Mouse (Mus musculus) hindbrain, embryonic 13.5 days (tissue): ENCODE results near the gene Det1. TPM values are rescaled to one million over a fixed set of nuclear protein-coding genes. Genes with fewer than 3 reads are reported as not detected.
A peak's percentile ranks its signal among the peaks of the same experiment; 100 is the strongest.

Experiments used
- ATAC-seq: fragments of 200-750 bp; cut with Nextera tagmentation; 2 replicates; pipeline ENCODE4 v1.8.0; 2017; ENCODE audit warnings: moderate TSS enrichment; ENCODE audit not compliant: low FRiP score
- H3K27ac ChIP-seq: fragments of 300-500 bp; sonication (generic); 2 replicates; pipeline ENCODE4 v1.5.1; 2015; ENCODE audit warnings: inconsistent platforms, mild to moderate bottlenecking, moderate library complexity
- H3K27me3 ChIP-seq: fragments of 300-500 bp; sonication (generic); 2 replicates; pipeline ENCODE4 v1.6.1; 2015; ENCODE audit warnings: mild to moderate bottlenecking, inconsistent platforms
- H3K36me3 ChIP-seq: fragments of 300-500 bp; sonication (generic); 2 replicates; pipeline ENCODE4 v1.6.1; 2015; ENCODE audit warnings: mild to moderate bottlenecking, inconsistent platforms
- H3K4me1 ChIP-seq: fragments of 300-500 bp; sonication (generic); replicated peaks from 2 replicates; pipeline ENCODE4 v1.6.1; 2015; ENCODE audit warnings: inconsistent platforms
- H3K4me2 ChIP-seq: fragments of 300-500 bp; sonication (generic); 2 replicates; pipeline ENCODE4 v1.6.1; 2015; ENCODE audit warnings: inconsistent platforms, mild to moderate bottlenecking, moderate library complexity
- H3K4me3 ChIP-seq: fragments of 300-500 bp; sonication (generic); 2 replicates; pipeline ENCODE4 v1.5.1; 2015; ENCODE audit warnings: mild to moderate bottlenecking, inconsistent platforms
- H3K9ac ChIP-seq: fragments of 300-500 bp; sonication (generic); 2 replicates; pipeline ENCODE4 v1.6.1; 2015; ENCODE audit warnings: mild to moderate bottlenecking, inconsistent platforms
- H3K9me3 ChIP-seq: fragments of 300-500 bp; sonication (generic); 2 replicates; pipeline ENCODE4 v1.6.1; 2016; ENCODE audit warnings: inconsistent platforms
- WGBS: fragments of 180-500 bp; shearing (Covaris S2); methylation state at CpG from one replicate; pipeline ENCODE4 v1.1.7; 2015; 5-methylcytosine and 5-hydroxymethylcytosine counted together
- polyA plus RNA-seq: library from polyadenylated mRNA; unstranded; fragments of >200 nt; fragmentation: Nextera tagmentation; extraction: Ambion mirVana; gene quantifications from 2 replicates; pipeline ENCODE4 v1.2.1, GENCODE M21; 2015

Gene Det1
- polyA plus RNA-seq: 15.5 and 18.5 TPM in 2 replicates

DNA sequence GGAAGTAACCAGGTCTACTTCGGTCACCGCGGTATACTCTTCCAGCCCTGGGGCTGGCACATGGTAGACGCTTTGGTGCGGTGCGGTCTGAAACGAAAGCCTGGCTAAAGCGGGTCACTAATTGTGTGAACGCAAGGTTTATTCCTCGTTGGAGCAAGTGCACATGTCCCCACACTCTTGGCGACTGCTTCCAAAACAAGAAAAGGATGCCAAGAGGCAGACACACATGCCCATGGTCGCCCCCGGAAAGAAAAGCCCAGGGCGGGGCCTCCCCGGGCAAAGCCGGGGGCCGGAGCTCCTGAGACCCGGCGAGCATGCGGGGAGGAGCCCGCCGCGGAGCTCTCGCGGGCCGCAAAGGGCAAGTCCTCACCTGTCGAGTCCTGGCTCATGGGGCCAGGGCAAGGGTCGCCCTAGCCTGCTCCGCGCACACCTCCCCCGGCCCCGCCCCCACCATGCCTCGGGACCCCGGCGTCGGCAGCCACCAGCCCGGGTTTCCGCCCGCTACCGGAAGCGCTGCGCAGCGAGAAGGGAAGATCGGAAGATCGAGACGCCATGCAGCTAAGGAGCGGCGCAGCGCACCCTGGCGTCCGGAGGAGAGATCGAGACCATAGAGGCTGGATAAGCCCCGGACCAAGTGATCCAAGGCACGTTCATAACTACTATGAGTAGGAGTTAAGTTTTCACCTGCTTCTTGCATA, at the start of gene Det1:
Gene Det1, minus strand, starts transcription at position 527 of the 698 bp plus-strand sequence.
- H3K4me3 ChIP-seq: peak within 1 kb of the TSS; percentile 79
- H3K27ac ChIP-seq: peak within 1 kb of the TSS; percentile 89
- H3K36me3 ChIP-seq: peaks cover 22% of the 10 kb centered on the region
- WGBS: under 1% methylated on average over 54 of the region's 54 CpGs
- no peaks in the 10 kb centered on the region for H3K9me3 ChIP-seq
- H3K4me1 ChIP-seq: peaks cover 13% of the 10 kb centered on the region
- ATAC-seq: peak; percentile 96
- H3K9ac ChIP-seq: peak within 1 kb of the TSS; percentile 96
- H3K27me3 ChIP-seq: peaks cover 10% of the 10 kb centered on the region; the same call in 1 of the 2 replicates
- H3K4me2 ChIP-seq: peak within 1 kb of the TSS; percentile 63

DNA sequence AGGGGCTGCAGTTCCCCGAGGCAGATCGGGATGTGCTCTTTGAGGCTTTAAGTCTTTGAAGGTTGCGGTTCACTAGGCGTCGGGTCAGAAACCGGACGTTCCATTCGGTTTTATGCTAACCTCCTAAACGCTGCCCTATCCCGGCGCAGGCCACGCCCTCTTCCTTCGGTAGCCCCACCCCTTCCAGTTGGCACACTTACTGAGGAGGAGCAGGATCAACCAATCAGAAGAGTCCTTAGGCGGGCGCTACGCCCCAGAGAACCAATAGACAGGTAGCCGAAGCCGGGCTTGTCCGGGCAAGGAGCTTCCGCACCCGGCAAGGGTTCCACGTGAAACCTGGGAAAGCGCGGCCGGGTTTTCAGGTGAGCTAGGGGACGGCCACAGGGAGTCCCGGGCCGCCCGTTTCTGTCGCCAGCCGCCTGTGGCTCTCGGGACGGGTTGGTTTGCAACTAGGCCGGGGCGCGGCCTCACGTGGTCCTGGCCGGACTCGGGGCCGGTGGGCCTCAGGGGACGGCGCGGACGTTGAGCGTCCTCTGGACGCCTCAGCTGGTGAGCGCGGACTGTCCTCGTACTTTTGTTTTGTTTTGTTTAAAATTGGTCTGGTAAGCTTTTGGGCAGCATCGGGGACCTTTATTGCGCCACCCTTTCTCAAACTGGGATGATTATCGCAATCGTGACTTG, 48.7 kb upstream of the Det1 start, which contains the start of gene Aen:
Gene Aen, plus strand, starts transcription at position 202 of the 681 bp plus-strand sequence.
- Histone ChIP-seq H3K27ac (peak within 1 kb of the TSS; percentile 48; the same call in 1 of the 2 replicates), H3K27me3 (0 out of 2 replicates have a peak, but pooled peaks cover 3% of the 10 kb centered on the region), H3K4me1 (peaks cover 26% of the 10 kb centered on the region), H3K9me3 (no peaks in the 10 kb centered on the region), H3K36me3 (no peaks in the 10 kb centered on the region; the same call in 1 of the 2 replicates), H3K4me3 (peak within 1 kb of the TSS; percentile 92), H3K9ac (peak within 1 kb of the TSS; percentile 78), H3K4me2 (peak within 1 kb of the TSS; percentile 91)
- ATAC-seq: peak; percentile 97
- WGBS: 3% methylated on average over 53 of the region's 53 CpGs

DNA sequence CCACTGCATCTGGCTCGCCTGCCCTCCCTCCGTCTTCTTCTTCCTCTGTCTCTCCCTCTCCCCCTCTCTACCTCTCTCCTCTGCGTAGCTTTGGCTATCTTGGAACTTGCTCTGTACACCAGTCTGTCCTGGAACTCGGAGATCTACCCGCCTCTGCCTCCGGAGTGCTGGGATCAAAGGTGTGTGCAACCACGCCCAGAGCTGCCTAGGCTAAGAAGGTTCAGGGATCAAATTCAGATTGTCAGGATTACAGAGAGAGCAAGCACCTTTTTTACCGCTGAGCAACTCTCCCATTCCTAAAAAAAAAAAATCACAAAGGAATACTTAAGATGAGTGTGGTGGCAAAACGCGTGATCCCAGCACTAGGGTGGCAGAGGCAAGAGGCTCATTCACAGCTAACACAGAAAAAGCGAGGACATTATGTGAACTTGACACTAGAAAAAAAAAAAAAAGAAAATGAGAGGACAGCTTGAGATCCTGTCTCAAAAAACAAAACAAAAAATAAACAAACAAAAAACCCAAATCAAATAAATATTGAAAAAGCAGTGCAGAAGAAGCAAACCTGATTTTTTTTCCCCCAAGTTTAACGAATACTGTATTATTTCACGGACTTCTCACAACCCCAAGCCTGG, 48.1 kb upstream of the Det1 start:
- no peak overlapping the region for H3K27ac ChIP-seq
- H3K4me1 ChIP-seq: peaks cover 26% of the 10 kb centered on the region
- H3K4me2 ChIP-seq: peak overlapping the region; percentile 91
- no peaks in the 10 kb centered on the region for H3K9me3 ChIP-seq
- peak overlapping the region; percentile 92 for H3K4me3 ChIP-seq
- H3K36me3 ChIP-seq: no peaks in the 10 kb centered on the region; the same call in 1 of the 2 replicates
- ATAC-seq: no peak
- H3K9ac ChIP-seq: peak overlapping the region; percentile 55
- 55% methylated on average over 13 of the region's 13 CpGs for WGBS
- peaks cover 4% of the 10 kb centered on the region; the same call in 1 of the 2 replicates for H3K27me3 ChIP-seq

DNA sequence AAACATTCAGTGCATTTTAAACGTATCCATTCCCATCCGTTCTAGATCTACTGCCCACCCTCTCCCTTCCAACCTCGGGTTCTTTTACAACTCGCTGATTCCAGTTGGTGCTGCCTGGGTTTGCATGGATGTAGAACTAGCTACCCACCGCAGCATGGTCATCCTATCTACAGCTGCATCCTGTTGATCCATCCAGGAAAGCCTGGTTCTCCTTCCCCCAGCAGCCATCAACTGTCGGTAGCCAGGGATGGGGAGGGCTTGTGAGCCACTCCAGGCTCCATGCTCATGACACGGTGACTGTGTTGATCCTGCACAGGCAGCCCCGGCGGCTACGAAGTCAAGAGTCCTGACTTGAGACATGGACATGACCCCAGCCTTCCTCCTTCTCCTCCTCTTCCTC, 46.9 kb upstream of the Det1 start:
- H3K9ac ChIP-seq: no peak overlapping the region
- ATAC-seq: no peak
- no peak overlapping the region for H3K27ac ChIP-seq
- H3K27me3 ChIP-seq: peaks cover 11% of the 10 kb centered on the region; the same call in 1 of the 2 replicates
- peaks cover 33% of the 10 kb centered on the region for H3K4me1 ChIP-seq
- no peak overlapping the region for H3K4me2 ChIP-seq
- no peaks in the 10 kb centered on the region; the same call in 1 of the 2 replicates for H3K36me3 ChIP-seq
- WGBS: 90% methylated on average over 10 of the region's 10 CpGs
- no peak overlapping the region for H3K4me3 ChIP-seq
- no peaks in the 10 kb centered on the region for H3K9me3 ChIP-seq

DNA sequence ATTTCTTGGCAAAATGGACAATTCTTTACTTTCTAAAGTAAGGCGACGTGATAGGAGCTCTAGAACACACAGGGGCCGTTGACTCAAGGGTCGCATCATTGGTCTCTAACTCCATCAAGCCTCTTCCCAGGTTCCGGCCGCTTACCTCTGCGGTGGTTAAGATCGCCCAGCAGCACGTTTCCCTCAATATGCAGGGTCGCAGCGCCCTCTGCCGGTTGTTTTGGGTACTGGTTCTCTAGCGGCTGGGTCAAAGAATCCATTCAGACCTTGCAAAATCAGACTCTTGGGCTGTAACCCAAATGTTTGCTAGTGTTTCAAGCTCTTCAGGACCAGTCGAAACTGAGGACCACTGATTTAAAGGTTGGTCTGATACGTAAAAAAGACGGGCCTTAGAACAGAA, 43.6 kb upstream of the Det1 start:
- Histone ChIP-seq H3K36me3 (no peaks in the 10 kb centered on the region), H3K27ac (no peak overlapping the region), H3K4me2 (no peak overlapping the region), H3K4me1 (peaks cover 42% of the 10 kb centered on the region), H3K27me3 (peaks cover 11% of the 10 kb centered on the region; the same call in 1 of the 2 replicates), H3K9me3 (no peaks in the 10 kb centered on the region), H3K9ac (no peak overlapping the region), H3K4me3 (no peak overlapping the region)
- WGBS: 3% methylated on average over 16 of the region's 16 CpGs
- no peak for ATAC-seq

DNA sequence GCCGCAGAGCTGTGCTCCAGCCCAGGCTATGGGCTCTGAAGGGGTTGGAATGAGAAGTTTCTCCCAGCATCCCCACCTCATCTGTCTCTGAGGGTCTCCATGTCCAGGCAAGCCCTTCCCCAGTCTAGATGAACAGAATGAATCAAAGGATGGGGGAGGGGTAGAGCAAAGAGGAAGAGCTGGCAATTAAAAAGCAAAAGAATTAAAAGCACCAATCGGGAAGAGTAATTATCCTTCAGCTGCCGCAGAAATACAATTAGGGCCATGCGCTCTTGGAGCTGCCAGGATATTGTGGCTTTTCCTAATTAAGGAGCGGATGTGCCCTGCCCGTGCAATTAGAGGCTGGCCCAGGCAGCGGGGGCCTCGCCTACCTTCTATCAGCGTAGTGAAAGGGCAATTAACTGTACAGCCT, 40.4 kb upstream of the Det1 start:
- peak overlapping the region; percentile 91 for H3K27ac ChIP-seq
- ATAC-seq: peak; percentile 38
- peak overlapping the region; percentile 75 for H3K4me2 ChIP-seq
- 21% methylated on average over 9 of the region's 9 CpGs for WGBS
- H3K36me3 ChIP-seq: no peaks in the 10 kb centered on the region
- H3K4me3 ChIP-seq: peak overlapping the region; percentile 27
- no peaks in the 10 kb centered on the region for H3K9me3 ChIP-seq
- H3K9ac ChIP-seq: peak overlapping the region; percentile 56
- peaks cover 66% of the 10 kb centered on the region for H3K4me1 ChIP-seq
- H3K27me3 ChIP-seq: peaks cover 8% of the 10 kb centered on the region; the same call in 1 of the 2 replicates

DNA sequence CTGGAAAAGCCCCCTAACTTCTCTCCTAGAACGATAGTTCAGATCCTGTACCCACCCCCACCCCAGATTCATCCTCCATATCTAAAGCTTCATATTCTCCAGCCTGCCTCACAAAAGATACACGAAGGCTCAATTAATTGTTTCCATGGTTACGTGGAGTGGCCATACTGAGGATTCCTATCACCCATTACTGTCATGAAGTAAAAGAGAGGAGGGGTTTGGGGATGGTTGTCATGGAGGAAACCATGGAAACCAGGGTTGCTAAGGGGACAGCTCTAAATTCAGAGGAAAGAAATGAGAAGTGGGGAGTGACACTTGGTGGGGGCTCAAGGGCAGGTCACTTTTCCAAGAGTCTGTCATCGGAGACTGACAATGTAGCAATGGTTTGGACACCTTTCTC, 39.4 kb upstream of the Det1 start:
- Histone ChIP-seq H3K9ac (peak overlapping the region; percentile 68; the same call in 1 of the 2 replicates), H3K4me1 (peaks cover 74% of the 10 kb centered on the region), H3K4me2 (peak overlapping the region; percentile 75), H3K27me3 (peaks cover 8% of the 10 kb centered on the region; the same call in 1 of the 2 replicates), H3K27ac (peak overlapping the region; percentile 91), H3K36me3 (no peaks in the 10 kb centered on the region), H3K9me3 (no peaks in the 10 kb centered on the region), H3K4me3 (peak overlapping the region; percentile 27)
- WGBS: 18% methylated on average over 4 of the region's 4 CpGs
- no peak for ATAC-seq

DNA sequence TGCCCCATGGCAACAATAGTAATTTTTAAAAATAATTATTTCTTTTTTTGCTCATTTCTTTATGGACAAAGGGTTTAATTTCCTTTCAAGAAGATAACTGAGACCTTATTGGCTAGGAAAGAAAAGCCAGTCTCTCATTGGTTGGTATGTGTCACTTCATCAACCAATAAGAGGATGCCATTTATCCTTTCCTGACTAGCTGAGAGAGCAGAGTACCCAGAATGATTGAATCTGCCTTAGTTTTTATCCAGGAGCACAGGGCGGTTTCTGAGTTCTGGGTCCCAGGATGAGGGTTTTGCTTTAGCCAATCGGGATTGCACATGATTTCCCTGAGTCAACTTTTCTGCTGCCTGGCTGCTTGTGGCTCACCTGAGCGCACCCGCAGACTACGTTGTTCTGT, 38.3 kb upstream of the Det1 start:
- no peak for ATAC-seq
- peaks cover 80% of the 10 kb centered on the region for H3K4me1 ChIP-seq
- WGBS: 73% methylated on average over 5 of the region's 5 CpGs
- H3K27me3 ChIP-seq: peaks cover 8% of the 10 kb centered on the region; the same call in 1 of the 2 replicates
- H3K4me2 ChIP-seq: peak overlapping the region; percentile 75
- no peak overlapping the region for H3K9ac ChIP-seq
- H3K4me3 ChIP-seq: peak overlapping the region; percentile 67
- H3K36me3 ChIP-seq: no peaks in the 10 kb centered on the region
- H3K9me3 ChIP-seq: no peaks in the 10 kb centered on the region
- H3K27ac ChIP-seq: peak overlapping the region; percentile 91

DNA sequence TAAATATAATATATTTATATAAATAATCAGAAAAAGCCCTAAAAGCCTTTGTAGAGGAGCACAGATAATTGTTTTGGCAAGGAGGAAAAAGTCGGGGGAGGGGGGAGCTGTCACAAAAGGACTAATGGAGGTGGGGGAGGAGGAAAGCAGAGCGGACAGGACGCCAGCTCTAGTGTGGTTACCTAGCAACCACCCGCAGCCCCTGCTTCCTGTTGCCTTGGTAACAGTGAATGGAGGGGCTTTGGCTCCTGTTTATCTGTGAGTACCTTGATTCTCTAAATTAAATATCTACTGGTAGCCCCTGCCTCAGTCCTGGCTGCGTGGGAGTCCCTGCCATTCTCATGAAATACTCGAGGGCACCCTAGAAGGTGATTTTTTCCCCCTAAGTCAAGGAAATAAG, 37.1 kb upstream of the Det1 start:
- Histone ChIP-seq H3K4me1 (peaks cover 72% of the 10 kb centered on the region), H3K9ac (peak overlapping the region; percentile 70), H3K4me3 (peak overlapping the region; percentile 67), H3K36me3 (no peaks in the 10 kb centered on the region), H3K9me3 (no peaks in the 10 kb centered on the region), H3K27me3 (no peaks in the 10 kb centered on the region; the same call in 1 of the 2 replicates), H3K27ac (peak overlapping the region; percentile 90), H3K4me2 (peak overlapping the region; percentile 75)
- ATAC-seq: peak; percentile 50
- WGBS: 3% methylated on average over 6 of the region's 6 CpGs

DNA sequence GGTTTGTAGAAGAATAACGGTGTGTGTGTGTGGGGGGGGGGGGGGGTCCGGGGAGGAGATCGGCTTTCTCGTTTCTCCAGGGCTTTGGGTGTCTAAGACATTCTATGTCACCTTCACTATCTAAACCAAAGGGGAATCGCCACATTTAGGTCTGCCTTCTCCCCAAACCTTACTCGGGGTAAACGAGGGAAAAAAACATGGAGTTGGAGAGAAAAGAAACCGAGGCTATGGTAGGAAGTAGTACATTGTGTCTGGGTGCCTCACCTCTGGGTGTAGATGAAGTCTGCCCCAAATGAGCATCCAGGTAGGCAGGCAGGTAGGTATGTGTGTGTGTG, 36.6 kb upstream of the Det1 start:
- H3K4me3 ChIP-seq: peak overlapping the region; percentile 67
- peaks cover 72% of the 10 kb centered on the region for H3K4me1 ChIP-seq
- WGBS: 8% methylated on average over 8 of the region's 8 CpGs
- H3K36me3 ChIP-seq: no peaks in the 10 kb centered on the region
- no peaks in the 10 kb centered on the region; the same call in 1 of the 2 replicates for H3K27me3 ChIP-seq
- peak overlapping the region; percentile 81 for H3K9ac ChIP-seq
- H3K4me2 ChIP-seq: peak overlapping the region; percentile 75
- no peak for ATAC-seq
- peak overlapping the region; percentile 91 for H3K27ac ChIP-seq
- H3K9me3 ChIP-seq: no peaks in the 10 kb centered on the region

DNA sequence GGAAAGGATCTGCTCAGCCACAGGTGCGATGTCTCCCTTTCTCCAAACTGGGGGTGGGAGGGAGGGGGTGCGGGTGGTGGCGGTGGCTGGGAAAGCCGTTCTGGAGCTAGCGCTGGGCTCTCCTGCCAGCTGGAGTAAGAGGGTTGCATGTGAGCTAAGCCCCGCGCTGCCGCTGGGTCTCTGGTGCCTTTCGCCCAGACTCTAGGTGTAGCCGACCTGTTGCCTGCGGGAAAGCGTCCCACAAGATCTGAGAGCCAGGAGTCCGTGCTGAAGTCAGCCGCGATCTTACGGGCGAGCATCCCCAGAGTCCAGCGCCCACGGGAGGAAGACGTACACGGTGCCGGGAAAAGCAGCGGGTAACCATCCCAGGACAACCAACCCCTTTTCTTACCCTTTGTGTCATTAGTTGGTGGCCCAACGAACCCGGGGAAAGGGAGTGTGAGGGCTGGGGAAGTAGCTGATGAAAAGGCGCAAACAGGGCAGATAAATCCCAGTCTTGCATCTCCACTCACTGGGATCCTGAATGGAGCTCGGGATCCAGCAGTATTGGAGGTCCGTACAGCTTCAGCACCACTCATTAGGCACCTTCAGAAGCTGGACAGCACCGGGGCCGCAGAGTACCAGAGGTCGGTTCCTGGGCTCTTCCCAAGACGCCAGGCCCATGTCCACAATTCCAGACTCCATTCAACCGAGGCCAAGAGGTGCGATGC, 36.1 kb upstream of the Det1 start:
- H3K27me3 ChIP-seq: no peaks in the 10 kb centered on the region; the same call in 1 of the 2 replicates
- under 1% methylated on average over 34 of the region's 34 CpGs for WGBS
- H3K4me1 ChIP-seq: peaks cover 66% of the 10 kb centered on the region
- peak overlapping the region; percentile 81 for H3K9ac ChIP-seq
- peak overlapping the region; percentile 75 for H3K4me2 ChIP-seq
- H3K4me3 ChIP-seq: peak overlapping the region; percentile 67
- H3K36me3 ChIP-seq: no peaks in the 10 kb centered on the region
- peak overlapping the region; percentile 91 for H3K27ac ChIP-seq
- H3K9me3 ChIP-seq: no peaks in the 10 kb centered on the region
- ATAC-seq: no peak
